Mouse (Mus musculus) E14TG2a.4 (cell line): ENCODE data around the gene Zfp978.

ENCODE experiments used
- H3K27me3 ChIP-seq: 2 replicates; pipeline ENCODE4 v1.6.1; 2014; ENCODE audit warnings: low read length, control low read depth; ENCODE audit not compliant: insufficient read depth
- H3K36me3 ChIP-seq: 2 replicates; pipeline ENCODE4 v1.6.1; 2014; ENCODE audit warnings: low read length, control low read depth; ENCODE audit not compliant: insufficient read depth
- H3K4me1 ChIP-seq: replicated peaks from 2 replicates; pipeline ENCODE4 v1.6.1; 2014; ENCODE audit warnings: low read depth, low read length, control low read depth
- H3K4me3 ChIP-seq: replicated peaks from 2 replicates; pipeline ENCODE4 v1.5.1; 2014; ENCODE audit warnings: mild to moderate bottlenecking, low read length
- H3K9me3 ChIP-seq: 2 replicates; pipeline ENCODE4 v1.6.1; 2014; ENCODE audit warnings: low read length, control low read depth
- CTCF ChIP-seq: conservative IDR thresholded peaks from 2 replicates; pipeline ENCODE4 v1.5.1; 2014; ENCODE audit warnings: low read length
- NANOG ChIP-seq: IDR thresholded peaks from 2 replicates; pipeline ENCODE4 v1.6.1; 2014; ENCODE audit warnings: borderline replicate concordance, low read length, mixed read lengths
- POU5F1 ChIP-seq: IDR thresholded peaks from 2 replicates; pipeline ENCODE4 v1.6.1; 2014; ENCODE audit warnings: low read length, borderline replicate concordance

Zfp978 gene

GRCm38 (mm10) chr4:147433874-147434273 lies 72.8 kb downstream of the Zfp978 start:
- Histone ChIP-seq H3K36me3 (no peaks in the 10 kb centered on the region), H3K4me1 (no peaks in the 10 kb centered on the region), H3K9me3 (peaks cover 13% of the 10 kb centered on the region), H3K27me3 (no peaks in the 10 kb centered on the region), H3K4me3 (no peak overlapping the region)
- TF ChIP-seq NANOG (no peak), CTCF (no peak), POU5F1 (no peak)
